In genomic region chr3:132870079-132870478, GRCm38 (mm10) we compare ENCODE assay signal across 14 mouse cellular contexts.
"Had no signal": no experiment of that assay in that cellular context is flagged by ENCODE, and none has a peak within 500 bp of the region (broad histone marks: within the 10 kb centered on the region; RNA-seq: fewer than 3 reads in every experiment).

No protein-coding gene starts in this region.

- H3K4me2 ChIP-seq: intestine, embryonic 15.5 days; limb, embryonic 15.5 days; liver, embryonic 12.5 days; lung, embryonic 14.5 days; neural tube, embryonic 15.5 days had no signal

- H3K4me1 ChIP-seq: limb, embryonic 15.5 days; liver, embryonic 12.5 days had no signal

- H3K27ac ChIP-seq: intestine, embryonic 15.5 days; left cerebral cortex, adult 2 months; limb, embryonic 15.5 days; liver, embryonic 12.5 days; midbrain, embryonic 10.5 days; neural tube, embryonic 15.5 days had no signal

- ATAC-seq: intestine, embryonic 15.5 days; liver, embryonic 12.5 days had no signal

- H3K9ac ChIP-seq: intestine, embryonic 15.5 days; limb, embryonic 15.5 days; liver, embryonic 12.5 days; lung, embryonic 14.5 days; neural tube, embryonic 15.5 days had no signal

- DNase-seq: lung, embryonic 14.5 days; lung, postnatal 10 days; lung, postnatal 4 days; midbrain, embryonic 14.5 days; right cerebral cortex, adult 18-20 months; right cerebral cortex, postnatal 25 days; thymus, postnatal 36 days had no signal

- H3K27me3 ChIP-seq: intestine, embryonic 15.5 days; limb, embryonic 15.5 days; neural tube, embryonic 15.5 days had no signal

- H3K4me3 ChIP-seq: intestine, embryonic 15.5 days; left cerebral cortex, adult 2 months; limb, embryonic 15.5 days; liver, embryonic 12.5 days; midbrain, embryonic 10.5 days; myocyte; neural tube, embryonic 15.5 days had no signal

- H3K36me3 ChIP-seq: intestine, embryonic 15.5 days; limb, embryonic 15.5 days; liver, embryonic 12.5 days; midbrain, embryonic 10.5 days; neural tube, embryonic 15.5 days had no signal

- H3K9me3 ChIP-seq: intestine, embryonic 15.5 days; limb, embryonic 15.5 days; liver, embryonic 12.5 days; midbrain, embryonic 10.5 days; neural tube, embryonic 15.5 days had no signal
